Mouse (Mus musculus) skeletal muscle tissue, postnatal 0 days (tissue): ENCODE data around the gene Emx2. TPM values are rescaled to one million over a fixed set of nuclear protein-coding genes. Genes with fewer than 3 reads are reported as not detected.

ENCODE experiments used
- polyA plus RNA-seq: library from polyadenylated mRNA; unstranded; fragments of >200 nt; fragmentation: Nextera tagmentation; extraction: Ambion mirVana; gene quantifications from 2 replicates; pipeline ENCODE4 v1.2.1, GENCODE M21; 2015

Gene Emx2
- polyA plus RNA-seq, result 0.54 and 1.3 TPM in 2 replicates

GRCm38 (mm10) chr19:59457951-59458742 lies at the start of gene Emx2:
TSS of gene Emx2 (plus strand) at chr19:59458372.

Other genes starting within 250 kb of the Emx2 start
- not detected in 2 replicates for gene Kcnk18, start 239.2 kb upstream of the Emx2 start, polyA plus RNA-seq
- gene Slc18a2, start 197.5 kb upstream of the Emx2 start, polyA plus RNA-seq, result 3.7 and 4.8 TPM in 2 replicates
- 10.7 and 13.0 TPM in 2 replicates for gene Rps12-ps3, start 136.1 kb upstream of the Emx2 start, polyA plus RNA-seq
- gene Pdzd8, start 112.6 kb upstream of the Emx2 start, polyA plus RNA-seq, result 3.3 and 3.4 TPM in 2 replicates